Mouse (Mus musculus): ENCODE measurements at regions not wholly inside any gene's neighbourhood (a gene's known extent, or its start where the extent isn't known, plus 50 kb on each side); places are given as distances from the start of the nearest gene placed in this dataset.
A peak's percentile ranks its signal among the peaks of the same experiment; 100 is the strongest.

DNA sequence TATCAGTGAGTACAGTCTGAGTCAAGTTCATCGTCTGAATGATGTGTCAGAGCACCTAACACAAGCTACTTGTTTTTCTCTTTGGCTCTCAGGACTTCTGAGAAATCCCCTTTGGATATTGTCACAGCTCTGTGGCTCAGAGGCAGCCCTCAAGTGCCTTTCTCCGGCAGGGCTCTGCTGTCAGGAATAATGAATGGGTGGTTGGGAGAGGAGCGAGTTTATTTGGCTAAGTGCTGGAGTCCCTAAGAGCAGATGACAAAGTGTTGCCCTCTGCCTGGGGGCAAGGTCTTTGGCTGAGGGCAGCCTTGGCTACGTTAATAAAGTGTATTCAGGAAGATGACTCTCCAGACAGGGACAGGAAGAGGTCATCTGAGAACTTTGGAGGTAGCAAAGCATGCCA is 110.5 kb upstream of the Sh3bp4 start:
- no peak for DNase-seq (ENCODE audit: low spot score in 2 of 2)

DNA sequence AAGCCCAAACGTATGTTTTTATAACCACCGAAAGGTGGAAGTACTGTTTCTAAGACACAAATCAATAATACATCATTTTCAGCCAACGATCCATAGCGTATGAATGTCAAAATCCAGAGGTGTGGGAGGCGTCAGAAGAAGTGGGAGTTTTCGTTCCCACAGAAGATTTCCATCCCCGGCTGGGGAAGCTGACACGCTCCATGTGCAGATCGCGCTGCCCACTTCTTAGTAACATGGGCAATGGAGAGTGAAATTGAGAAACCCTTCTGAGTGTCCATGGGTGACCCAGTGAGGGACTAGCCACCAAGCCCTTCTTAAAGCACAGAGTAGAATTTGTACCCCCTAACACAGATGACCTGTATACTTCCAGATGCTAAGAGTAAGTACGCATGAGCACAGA is 110.1 kb upstream of the Sh3bp4 start:
- DNase-seq (ENCODE audit: low spot score in 2 of 2) = no peak

DNA sequence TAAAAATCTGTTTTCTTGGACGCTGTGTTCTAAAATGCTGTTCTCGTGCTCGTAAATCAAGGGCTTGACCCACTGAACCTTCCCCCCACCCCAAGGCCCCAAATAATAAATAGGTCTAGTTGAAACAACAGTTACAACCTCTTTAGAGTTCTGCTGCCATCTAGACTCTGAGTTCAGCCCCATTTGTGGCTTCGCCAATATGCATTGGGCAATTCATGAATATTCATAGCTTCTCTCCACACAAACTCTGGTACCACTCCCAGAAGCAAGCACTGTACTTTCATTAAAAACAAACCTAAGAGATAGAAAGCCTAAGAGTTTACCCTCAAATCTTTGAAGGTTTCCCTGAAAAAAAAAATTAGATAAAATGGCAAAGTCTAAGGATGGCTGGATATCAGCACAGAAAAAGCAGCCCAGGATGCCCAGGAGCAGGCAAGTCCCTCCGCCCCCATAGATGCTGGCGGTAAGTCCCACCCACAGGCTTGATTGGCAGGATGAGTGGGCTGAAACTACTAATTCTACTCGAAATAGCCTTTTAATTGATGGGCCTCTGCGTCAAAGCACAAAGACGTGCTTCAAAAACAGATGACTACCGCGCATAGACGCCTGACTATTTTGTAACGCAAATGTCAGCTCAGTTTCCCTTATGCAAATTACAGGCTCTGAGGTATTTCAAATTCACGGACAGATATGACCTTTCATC is 106.0 kb upstream of the Sh3bp4 start:
- DNase-seq (ENCODE audit: low spot score in 2 of 2) = peak; percentile 20 to 42

DNA sequence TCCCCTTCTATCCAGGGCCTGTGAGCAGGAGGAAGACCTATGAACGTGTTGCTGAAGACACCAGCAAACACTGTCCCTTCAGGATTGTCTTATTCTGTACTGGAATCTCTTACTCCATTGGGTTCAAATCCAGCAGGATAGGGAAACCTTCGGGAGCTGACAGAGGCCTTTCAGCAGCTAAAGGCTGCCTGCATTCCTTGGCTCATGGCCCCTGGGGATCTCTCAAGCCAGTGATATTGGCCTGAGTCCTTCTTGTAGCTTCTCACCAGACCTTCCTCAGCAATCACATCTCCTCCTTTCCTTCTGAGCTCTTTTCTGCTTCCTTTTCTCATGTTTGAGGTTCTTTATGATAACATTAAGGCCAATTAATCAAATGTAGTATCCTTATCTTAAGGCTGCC is 103.8 kb upstream of the Sh3bp4 start:
- no peak for DNase-seq (ENCODE audit: low spot score in 2 of 2)

DNA sequence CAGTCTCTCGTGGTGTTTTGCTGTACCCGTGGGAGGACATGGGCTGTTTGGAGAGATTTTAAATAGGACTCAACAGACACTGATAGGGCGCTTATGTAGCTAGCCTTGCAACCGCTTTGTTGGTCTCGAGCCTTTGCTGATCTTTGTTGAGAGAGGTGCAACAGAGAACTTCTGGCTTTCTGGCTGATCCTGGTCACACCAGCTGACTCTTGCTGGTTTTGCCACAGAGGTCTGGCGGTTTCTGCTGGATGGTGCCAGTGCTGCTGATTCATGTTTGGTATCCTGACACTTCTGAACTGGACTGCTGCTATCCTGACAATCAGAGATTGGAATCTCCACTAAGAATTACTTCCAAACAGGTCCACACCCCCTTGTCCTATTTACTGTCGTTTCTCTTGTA is 102.1 kb upstream of the Sh3bp4 start:
- no peak for DNase-seq (ENCODE audit: low spot score in 2 of 2)

DNA sequence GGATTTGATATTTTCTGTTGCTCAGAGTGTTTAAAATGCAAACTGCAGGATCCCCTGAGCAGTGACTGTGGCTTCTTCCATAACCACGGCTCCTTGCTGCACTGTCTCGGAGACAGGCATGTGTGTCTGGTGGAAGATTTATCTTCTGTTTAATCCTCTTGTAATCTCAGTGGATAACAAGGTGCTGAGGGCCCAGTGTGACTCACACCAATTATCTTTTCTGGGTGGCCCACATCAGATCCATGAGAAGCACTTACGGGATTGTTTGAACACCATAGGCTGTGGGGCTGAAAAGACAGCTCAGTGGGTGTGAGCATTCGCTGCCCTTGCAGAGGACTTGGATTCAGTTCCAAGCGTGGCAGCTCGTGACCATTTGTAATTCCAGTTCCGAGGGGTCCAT is 101.2 kb upstream of the Sh3bp4 start:
- DNase-seq (ENCODE audit: low spot score in 2 of 2) = no peak

DNA sequence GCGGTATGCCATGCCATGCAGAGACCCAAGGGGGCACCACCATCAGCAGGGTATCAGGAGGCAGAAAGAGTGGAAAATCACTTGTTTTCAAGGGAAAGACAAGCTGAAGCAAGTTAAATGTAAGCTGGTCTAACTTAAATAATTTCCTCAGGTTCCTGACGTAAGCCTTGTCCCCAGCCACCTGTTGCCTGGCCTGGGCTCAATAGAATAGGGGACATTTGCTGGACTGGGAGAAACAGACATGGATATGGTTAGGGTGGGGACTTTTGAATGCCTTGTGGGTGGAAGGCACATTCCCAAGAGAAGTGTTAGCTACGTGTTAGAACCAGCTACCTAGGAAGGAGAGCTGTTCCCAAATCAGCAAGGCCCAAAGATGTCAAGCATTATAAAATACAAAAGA is 100.6 kb upstream of the Sh3bp4 start:
- no peak for DNase-seq (ENCODE audit: low spot score in 2 of 2)

DNA sequence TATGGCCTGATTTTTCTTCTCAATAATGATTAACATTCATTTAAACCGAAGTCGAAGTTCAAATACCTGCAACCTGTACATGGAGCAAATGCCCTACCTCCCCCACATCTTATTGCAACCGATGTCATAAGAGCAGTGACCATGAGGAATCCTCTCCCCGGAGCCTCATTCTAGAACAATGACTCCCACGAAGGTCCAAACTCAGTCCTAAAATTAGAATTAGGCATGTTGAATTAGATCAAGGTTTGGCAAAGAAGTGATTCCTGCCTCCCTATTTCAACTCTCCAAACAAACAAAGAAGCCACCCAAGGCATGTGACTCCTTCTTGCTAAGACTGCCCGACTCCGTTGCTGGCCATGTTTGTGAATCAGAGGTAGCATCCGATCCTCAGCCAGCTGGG is 94.1 kb upstream of the Sh3bp4 start:
- DNase-seq (ENCODE audit: low spot score in 2 of 2) = no peak

DNA sequence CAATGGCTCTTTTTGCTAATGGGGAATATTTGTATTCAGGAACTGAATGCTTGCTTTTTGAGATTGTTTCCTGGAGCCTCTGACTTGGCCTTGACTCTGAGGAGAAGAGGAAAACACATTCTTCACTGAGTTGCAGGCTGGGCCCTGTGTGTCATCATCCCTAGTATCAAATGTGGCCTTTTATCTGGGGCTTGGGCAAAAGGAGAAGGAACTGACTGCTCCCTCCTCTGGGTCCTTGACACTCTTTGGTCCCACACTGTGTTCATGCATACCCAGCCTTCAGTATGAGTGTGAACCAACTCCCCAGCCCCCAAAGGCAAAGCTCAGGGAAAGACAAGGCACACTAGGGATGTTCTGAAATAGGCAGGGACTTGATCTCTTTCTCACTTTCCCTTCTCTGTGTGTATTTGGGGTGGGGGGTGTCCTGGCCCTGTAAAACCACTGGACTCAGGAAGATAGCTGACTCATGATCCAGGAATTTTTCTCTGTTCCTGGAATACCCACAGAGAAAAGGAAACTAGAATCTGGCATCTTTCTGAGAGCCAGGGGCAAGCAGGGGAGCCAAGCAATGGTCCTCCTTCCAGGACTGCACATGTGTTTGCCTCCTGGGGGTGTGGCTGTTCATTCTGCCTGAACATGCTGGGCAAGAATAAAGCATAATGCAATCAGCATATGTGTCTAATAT is 82.1 kb upstream of the Sh3bp4 start:
- DNase-seq (ENCODE audit: low spot score in 2 of 2) = no peak

DNA sequence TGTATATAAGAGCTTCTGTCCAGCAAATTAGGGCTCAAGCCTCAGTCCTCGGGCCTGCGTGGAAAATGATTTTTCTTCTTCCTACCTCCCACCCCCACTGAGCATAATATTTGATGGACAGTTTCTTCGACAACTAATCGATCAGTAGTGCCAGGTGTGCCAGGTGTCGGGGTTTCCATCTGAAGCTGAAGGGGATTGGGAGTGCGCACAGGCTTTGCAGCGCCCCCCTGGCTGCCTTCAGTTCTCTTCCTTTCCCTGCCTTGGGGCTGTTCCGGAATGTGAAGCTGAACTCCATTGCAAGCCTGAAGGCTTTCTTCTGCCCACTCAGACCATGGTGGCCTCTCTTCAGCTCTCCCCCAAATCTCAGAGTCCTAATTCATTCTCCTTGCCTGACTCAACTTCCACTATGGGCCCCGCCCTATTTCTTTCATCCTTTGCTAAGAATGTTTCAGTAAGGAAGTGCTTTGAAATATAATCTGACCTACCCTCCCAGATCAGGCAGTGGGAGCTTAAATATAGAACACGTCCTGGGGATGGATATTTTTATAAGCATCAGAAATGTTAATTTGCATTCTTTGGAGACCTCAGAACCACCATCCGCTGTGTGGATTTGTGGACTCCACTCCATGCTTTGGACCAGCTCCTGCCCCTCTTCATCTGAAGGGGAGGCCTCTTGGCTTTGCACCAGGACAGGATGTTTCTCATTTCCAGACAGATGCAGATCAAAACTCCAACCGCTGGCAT is 75.5 kb upstream of the Sh3bp4 start:
- DNase-seq (ENCODE audit: low spot score in 2 of 2) = no peak

DNA sequence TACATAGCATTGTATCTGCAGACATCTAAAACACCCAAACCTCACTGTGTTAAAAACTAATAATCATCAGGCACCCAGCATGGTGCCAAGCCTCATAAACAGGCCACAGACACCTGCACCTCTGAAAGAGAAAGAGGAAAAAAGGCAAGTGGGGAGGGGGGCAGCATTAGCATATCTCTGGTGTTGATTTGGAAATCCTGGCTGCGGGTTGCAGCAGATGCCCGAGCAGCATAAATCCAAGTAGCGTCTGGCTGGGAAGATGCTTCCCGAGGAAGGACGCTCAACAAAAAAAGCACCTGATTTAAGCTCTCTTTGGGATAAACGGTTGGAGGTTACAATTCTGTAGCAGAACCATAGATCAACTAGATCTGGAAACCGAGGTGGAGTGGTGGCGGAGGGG is 74.3 kb upstream of the Sh3bp4 start:
- peak; percentile 3 to 5 for DNase-seq (ENCODE audit: low spot score in 2 of 2)

DNA sequence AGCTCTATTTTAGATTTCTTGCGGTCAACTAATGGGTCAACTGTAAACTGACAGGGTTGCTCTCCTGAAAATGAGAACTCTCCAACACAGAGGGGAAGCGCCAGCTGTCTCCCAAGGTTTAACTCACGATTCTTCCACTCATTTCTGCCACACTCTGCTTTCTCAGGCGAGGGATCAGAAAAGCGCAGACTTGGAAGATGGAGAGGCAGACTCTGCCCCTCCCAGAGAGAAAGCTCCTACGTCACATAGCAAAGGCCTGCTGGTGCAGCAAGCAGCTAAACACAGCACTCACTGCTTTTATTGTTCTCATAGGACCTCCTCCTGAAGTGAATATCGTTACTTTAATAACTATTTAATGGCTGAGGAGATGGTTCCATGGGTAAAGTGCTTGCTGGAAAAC is 73.6 kb upstream of the Sh3bp4 start:
- DNase-seq (ENCODE audit: low spot score in 2 of 2) = no peak

DNA sequence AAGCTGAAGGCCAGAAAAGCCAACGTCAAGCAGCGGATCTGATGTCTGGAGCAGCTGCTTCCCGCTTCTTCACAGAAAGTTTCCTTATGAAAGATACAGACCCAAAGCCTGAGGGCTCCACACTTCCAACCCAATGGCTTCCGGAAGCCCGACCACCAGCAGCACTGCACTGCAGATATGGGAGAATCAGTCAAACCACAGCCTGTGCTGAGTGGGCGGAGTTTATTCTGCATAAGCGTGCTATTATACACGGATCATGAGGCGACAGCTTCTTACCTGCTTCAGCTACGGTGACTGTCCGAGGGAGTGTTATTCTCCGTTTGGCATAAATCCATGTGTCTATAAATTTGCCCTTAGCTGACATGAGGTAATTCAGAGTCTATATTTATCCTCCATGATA is 72.4 kb upstream of the Sh3bp4 start:
- DNase-seq (ENCODE audit: low spot score in 2 of 2) = no peak

DNA sequence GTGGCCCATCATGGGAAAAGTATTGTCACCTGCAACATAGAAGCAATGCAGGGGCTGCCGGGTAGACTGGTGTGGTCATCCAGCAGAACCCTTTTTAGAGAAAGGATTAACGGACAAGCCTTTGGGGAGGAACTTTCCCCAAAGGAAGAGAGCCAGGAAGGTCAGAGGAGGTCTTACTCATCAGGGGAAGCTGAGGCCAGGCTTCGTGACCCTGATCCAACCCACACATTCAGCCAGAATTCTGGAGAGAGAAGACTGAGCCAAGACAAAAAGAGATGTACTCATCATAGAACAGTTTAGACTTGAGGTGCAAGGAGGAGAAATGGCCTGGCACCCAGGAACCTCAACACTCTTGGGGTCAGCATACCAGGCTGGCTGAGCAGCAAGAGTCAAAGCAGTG is 67.9 kb upstream of the Sh3bp4 start:
- DNase-seq (ENCODE audit: low spot score in 2 of 2) = no peak

DNA sequence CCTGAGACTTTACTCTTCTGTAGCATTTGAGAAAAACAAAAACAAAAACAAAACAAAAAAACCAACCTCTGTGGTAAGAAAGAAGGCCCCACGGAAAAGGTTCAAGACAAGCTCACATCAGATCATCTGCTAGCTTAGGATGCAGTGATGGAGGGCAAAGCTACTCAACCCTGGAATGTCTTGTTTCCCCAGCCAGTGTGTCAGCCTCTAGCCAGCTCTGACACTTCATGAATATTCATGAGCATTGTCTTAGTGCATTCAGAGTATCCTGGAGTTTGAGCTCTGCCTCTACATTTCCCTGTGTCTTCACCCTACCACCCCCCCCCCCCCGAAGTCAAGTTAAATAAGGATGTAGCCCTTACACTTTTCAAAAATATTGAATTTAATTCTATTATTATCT is 66.5 kb upstream of the Sh3bp4 start:
- DNase-seq (ENCODE audit: low spot score in 2 of 2) = no peak

DNA sequence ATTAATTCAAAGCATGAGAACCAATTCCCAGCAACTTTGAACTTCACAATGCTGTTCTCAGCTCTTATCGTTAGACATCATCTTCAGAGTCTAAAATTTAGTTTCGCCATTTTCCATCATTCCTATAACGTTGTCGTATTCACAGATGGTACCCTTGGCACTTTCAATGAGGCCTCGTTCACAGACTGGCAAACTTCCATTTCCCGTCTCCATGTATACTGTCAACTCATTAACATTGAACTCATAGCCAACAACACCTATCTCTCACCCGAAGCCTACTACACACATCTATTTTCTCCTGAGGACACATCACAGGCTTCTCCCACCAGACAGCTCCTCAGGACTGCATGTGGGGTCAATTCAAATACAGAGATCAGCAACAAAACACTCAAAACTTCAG is 62.7 kb upstream of the Sh3bp4 start:
- DNase-seq (ENCODE audit: low spot score in 2 of 2) = no peak

DNA sequence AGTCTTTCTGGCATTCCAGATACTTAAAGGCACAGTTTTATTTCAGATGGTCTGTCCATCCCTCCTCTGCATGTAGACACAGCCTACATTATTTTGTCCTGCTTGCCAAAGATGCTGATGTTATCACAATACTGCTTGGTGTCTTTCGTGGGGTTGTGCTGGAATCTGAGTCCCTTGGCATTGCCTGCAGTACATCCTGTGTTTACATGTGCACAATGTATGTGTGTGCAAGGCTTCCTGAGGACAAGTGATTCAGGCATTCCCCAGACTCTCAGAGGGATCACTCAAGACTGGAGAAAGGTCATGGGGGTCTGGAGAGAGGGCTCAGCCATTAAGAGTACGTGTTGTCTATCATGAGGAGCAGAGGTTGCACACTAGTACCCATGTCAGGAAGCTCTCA is 60.0 kb upstream of the Sh3bp4 start:
- no peak for DNase-seq (ENCODE audit: low spot score in 2 of 2)

DNA sequence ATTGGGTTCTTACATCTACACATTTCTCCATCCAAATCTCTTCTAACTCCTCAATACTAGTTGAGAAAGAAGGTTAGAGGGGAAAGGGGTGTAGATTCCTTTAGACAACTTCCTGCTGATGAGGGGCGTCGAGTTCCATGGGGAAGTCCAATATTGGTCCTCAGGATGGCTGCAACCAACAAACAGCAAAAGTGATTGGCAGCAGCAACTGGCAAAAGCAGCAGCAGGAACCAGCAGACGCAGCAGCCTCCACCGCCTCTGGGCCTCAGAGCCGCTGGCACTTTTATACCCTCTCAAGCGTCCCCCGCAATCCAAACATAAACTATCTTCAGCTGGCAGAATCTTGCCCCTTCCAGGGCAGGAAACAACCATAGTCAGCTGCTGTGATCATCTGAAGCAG is 58.8 kb upstream of the Sh3bp4 start:
- DNase-seq (ENCODE audit: low spot score in 2 of 2) = no peak

DNA sequence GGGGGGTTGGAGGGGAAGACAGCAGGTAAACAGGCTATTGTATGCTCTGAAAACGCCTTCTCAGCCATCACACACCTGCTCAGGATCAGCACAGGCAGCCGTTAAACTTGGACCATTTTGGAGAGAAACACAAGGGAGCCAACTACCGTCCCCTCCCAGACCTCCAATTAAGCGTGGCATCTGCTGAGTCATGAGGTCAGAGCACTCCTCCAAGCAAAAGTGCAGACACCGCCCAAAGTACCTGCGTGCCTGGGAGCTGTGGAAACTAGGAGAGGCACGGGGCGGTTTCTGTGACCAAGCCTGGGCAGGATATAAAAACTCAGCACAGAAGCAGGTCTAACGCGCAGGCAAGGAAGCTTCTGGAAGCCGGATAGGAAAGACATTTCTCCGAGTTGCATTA is 54.8 kb upstream of the Sh3bp4 start:
- no peak for DNase-seq (ENCODE audit: low spot score in 2 of 2)

DNA sequence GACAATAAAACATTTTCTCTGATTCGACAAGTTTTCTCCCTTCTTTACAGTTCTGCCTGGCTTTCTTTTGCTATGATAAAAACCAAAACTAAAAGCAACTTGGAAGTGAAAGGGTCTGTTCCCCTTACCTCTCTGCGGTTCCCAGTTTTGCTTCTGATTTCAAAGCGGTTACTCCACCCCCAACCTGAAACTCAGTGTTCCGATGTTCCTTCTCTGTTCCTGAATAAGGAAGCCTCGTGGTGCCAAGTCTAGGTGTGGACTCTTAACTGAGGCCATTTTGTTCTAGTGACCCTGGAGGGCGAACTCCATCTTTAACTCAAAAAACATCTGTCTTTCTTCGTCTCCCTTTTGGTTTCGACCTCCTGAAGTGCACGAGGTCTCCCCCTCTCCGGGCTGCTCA is 54.4 kb upstream of the Sh3bp4 start:
- DNase-seq (ENCODE audit: low spot score in 2 of 2) = no peak

DNA sequence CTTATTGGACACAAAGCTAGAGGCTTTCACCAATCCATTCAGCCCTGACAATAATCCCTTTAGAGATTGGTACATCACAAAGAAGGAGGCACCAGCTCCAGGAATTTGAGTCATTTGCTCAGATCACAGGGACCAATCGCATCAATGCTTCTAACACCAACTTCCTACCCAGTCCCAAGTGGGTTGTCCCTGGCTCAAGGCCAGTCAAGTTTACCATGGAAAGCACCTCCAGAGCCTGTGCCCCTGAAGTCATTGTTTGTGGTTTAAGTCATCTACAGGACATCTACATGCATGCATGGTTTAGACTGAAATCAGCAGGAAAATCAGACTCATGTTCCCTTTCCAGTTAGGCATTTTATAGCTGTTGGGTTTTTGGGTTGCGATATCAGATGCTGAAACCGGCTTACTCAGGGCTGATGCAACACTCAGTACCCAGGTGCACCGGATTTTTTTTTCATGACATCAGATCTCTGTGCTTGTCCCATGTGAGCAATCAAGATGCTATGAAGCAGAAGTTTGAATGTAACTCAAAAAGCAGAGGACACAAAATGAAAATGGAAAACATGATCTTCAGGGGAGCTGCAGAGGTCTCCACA is 50.3 kb upstream of the Sh3bp4 start:
- DNase-seq (ENCODE audit: low spot score in 2 of 2) = no peak
